Mouse (Mus musculus) hindbrain, embryonic 15.5 days (tissue): Measurements from ENCODE around the gene Nanp. TPM values are rescaled to one million over a fixed set of nuclear protein-coding genes. Genes with fewer than 3 reads are reported as not detected.

ENCODE experiments used
- ATAC-seq: fragments of 200-750 bp; cut with Nextera tagmentation; 2 replicates; pipeline ENCODE4 v1.8.0; 2017; ENCODE audit warnings: low read depth, moderate number of reproducible peaks, moderate TSS enrichment; ENCODE audit not compliant: low FRiP score
- H3K27ac ChIP-seq: fragments of 300-500 bp; sonication (generic); replicated peaks from 2 replicates; pipeline ENCODE4 v1.5.1; 2015; ENCODE audit warnings: mild to moderate bottlenecking, inconsistent platforms
- H3K27me3 ChIP-seq: fragments of 300-500 bp; sonication (generic); 2 replicates; pipeline ENCODE4 v1.6.1; 2015; ENCODE audit warnings: control low read depth, inconsistent platforms
- H3K36me3 ChIP-seq: fragments of 300-500 bp; sonication (generic); 2 replicates; pipeline ENCODE4 v1.6.1; 2015; ENCODE audit warnings: control low read depth, inconsistent platforms
- H3K4me1 ChIP-seq: fragments of 300-500 bp; sonication (generic); replicated peaks from 2 replicates; pipeline ENCODE4 v1.6.1; 2015; ENCODE audit warnings: control low read depth, inconsistent platforms
- H3K4me2 ChIP-seq: fragments of 300-500 bp; sonication (generic); 2 replicates; pipeline ENCODE4 v1.6.1; 2015; ENCODE audit warnings: moderate library complexity, mild to moderate bottlenecking, inconsistent platforms
- H3K4me3 ChIP-seq: fragments of 300-500 bp; sonication (generic); 2 replicates; pipeline ENCODE4 v1.5.1; 2015; ENCODE audit warnings: mild to moderate bottlenecking, inconsistent platforms
- H3K9ac ChIP-seq: fragments of 300-500 bp; sonication (generic); 2 replicates; pipeline ENCODE4 v1.6.1; 2015; ENCODE audit warnings: inconsistent platforms
- H3K9me3 ChIP-seq: fragments of 300-500 bp; sonication (generic); 2 replicates; pipeline ENCODE4 v1.6.1; 2016; ENCODE audit warnings: control low read depth, inconsistent platforms
- WGBS: fragments of 180-500 bp; shearing (Covaris S2); methylation state at CpG from one replicate; pipeline ENCODE4 v1.1.7; 2015; 5-methylcytosine and 5-hydroxymethylcytosine counted together
- polyA plus RNA-seq: library from polyadenylated mRNA; unstranded; fragments of >200 nt; fragmentation: Nextera tagmentation; extraction: Ambion mirVana; gene quantifications from 2 replicates; pipeline ENCODE4 v1.2.1, GENCODE M21; 2015

Gene Nanp
- polyA plus RNA-seq, 1 experiment from 2014 or later = 35.8 TPM

DNA sequence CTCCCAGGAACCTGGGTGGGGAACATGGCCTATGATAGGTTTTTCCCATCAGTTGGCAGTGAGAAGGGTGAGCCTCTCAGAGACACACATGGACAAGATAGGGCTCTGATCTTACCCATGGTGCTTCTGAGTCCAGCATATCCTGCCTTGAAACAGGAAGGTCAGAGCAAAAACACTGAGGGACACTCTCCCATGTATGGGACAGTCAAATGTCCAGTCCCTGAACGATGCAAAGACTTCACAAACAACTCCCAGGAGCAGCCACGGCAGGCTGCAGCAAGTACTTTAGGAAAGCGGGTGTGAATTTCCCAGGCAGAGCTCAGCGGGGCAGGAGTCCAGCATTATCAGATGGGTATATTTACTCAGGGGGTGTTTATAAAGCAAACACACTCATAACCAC lies 43.9 kb downstream of the Nanp start:
- no peaks in the 10 kb centered on the region for H3K9me3 ChIP-seq
- no peak for ATAC-seq
- no peak overlapping the region for H3K4me3 ChIP-seq
- WGBS = 80% methylated on average over 4 of the region's 4 CpGs
- H3K9ac ChIP-seq = no peak overlapping the region
- H3K36me3 ChIP-seq = no peaks in the 10 kb centered on the region
- no peak overlapping the region for H3K27ac ChIP-seq
- H3K4me1 ChIP-seq = 0 out of 2 replicates have a peak, but pooled peaks cover 6% of the 10 kb centered on the region
- no peak overlapping the region for H3K4me2 ChIP-seq
- H3K27me3 ChIP-seq = no peaks in the 10 kb centered on the region

DNA sequence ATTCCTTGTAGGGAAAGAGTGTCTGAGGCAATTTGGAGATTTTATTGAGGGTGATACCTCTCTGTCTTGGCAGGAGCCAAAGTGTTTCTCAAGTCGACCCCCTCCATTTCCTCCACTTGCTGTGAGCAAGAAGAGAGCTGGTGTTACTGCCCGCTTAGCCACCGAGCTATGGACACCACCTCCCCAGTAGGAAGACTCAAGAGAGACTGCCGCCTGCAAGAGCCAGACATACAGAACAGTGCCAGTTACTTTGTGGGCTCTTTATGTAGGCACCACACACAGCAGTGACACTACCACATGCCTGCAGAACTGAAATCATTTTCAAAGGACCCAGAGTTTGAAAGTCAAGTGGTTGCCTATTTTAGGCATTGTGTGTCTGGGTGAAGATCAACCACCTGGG lies 48.1 kb downstream of the Nanp start:
- Histone ChIP-seq H3K4me2 (no peak overlapping the region), H3K27ac (no peak overlapping the region), H3K9me3 (no peaks in the 10 kb centered on the region), H3K4me1 (no peaks in the 10 kb centered on the region), H3K36me3 (no peaks in the 10 kb centered on the region), H3K9ac (no peak overlapping the region), H3K4me3 (no peak overlapping the region), H3K27me3 (no peaks in the 10 kb centered on the region)
- 86% methylated on average over 4 of the region's 4 CpGs for WGBS
- ATAC-seq = no peak

DNA sequence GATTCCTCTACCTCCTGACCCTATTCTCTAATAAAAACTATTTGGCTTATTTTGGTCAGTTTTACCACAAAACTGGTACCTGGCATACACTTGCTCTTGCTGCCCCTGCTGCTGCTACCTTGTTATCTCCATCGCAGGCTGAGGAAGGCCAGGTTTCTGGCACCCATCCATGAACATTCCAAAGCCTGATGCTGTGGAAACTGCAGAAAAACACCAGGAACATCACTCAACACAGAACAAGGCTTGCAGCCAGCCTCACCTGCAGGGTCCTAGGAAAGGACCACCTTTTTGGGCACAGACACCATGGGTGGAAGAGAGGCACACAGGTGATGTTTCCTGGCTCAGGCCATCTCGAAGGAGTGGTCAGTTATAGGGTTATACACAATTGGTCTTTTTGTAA lies 48.7 kb downstream of the Nanp start:
- no peak for ATAC-seq
- Histone ChIP-seq H3K36me3 (no peaks in the 10 kb centered on the region), H3K4me2 (no peak overlapping the region), H3K4me1 (no peaks in the 10 kb centered on the region), H3K4me3 (no peak overlapping the region), H3K9ac (no peak overlapping the region), H3K9me3 (no peaks in the 10 kb centered on the region), H3K27ac (no peak overlapping the region), H3K27me3 (no peaks in the 10 kb centered on the region)
- 90% methylated on average over 2 of the region's 2 CpGs for WGBS

DNA sequence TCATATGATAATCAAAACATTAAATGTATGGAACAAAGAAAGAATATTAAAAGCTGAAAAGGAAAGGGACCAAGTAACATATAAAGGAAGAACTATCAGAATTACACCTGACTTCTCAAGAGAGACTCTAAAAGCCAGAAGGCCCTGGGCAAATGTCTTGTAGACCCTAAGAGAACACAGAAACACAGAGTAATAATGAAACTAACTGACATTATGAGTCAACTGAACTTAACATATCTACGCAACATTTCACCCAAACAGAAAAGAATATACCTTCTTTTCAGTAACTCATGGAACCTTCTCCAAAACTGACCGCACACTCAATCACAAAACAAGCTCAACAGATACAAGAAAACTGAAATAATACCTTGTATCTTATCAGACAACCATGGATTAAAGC lies 53.8 kb downstream of the Nanp start:
- Histone ChIP-seq H3K9me3 (no peaks in the 10 kb centered on the region), H3K4me2 (no peak overlapping the region), H3K36me3 (no peaks in the 10 kb centered on the region), H3K9ac (no peak overlapping the region), H3K27me3 (no peaks in the 10 kb centered on the region), H3K4me1 (no peaks in the 10 kb centered on the region), H3K27ac (no peak overlapping the region), H3K4me3 (no peak overlapping the region)
- WGBS = 99% methylated on average over 2 of the region's 2 CpGs
- ATAC-seq = no peak

DNA sequence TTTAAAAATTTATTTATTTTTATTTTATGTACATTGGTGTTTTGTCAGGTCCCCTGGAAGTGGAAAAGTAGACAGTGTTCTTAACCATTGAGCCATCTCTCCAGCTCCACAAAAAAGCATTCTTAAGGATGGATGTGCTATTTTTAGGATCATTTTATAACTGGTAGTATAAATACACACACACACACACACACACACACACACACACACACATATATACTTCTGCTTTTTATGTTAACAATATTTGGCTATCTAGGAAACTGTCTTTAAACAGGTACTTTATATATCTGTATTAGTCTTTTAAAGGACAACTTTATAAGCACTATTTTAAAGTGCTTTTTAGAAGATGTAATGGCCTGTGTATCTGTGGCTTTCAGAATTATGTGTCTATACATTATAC lies 57.1 kb downstream of the Nanp start:
- ATAC-seq = no peak
- Histone ChIP-seq H3K9me3 (no peaks in the 10 kb centered on the region), H3K4me3 (no peak overlapping the region), H3K36me3 (no peaks in the 10 kb centered on the region), H3K4me1 (no peaks in the 10 kb centered on the region), H3K27me3 (no peaks in the 10 kb centered on the region), H3K9ac (no peak overlapping the region), H3K27ac (no peak overlapping the region), H3K4me2 (no peak overlapping the region)

DNA sequence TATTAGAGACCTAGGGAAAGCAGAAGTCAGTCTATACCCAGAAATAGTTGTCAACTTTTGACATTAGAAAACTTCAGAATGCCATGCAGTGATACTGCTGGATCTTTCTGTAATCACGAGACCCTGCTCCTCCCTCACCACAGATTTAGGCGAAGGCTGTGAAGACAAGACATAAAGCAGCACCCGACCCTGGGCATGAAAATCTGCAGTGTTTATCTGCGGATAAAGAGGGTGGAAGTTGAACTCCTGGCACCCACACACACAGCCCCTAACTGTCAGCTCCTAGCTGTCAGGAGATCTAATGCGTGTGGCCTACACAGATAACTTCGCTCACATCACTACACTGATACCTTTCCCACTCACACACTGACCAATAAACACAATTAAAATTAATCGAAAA lies 57.7 kb downstream of the Nanp start:
- no peak overlapping the region for H3K4me2 ChIP-seq
- no peak overlapping the region for H3K9ac ChIP-seq
- H3K9me3 ChIP-seq = no peaks in the 10 kb centered on the region
- 96% methylated on average over 7 of the region's 7 CpGs for WGBS
- H3K4me1 ChIP-seq = no peaks in the 10 kb centered on the region
- no peaks in the 10 kb centered on the region for H3K27me3 ChIP-seq
- H3K36me3 ChIP-seq = no peaks in the 10 kb centered on the region
- H3K4me3 ChIP-seq = no peak overlapping the region
- no peak for ATAC-seq
- H3K27ac ChIP-seq = no peak overlapping the region

DNA sequence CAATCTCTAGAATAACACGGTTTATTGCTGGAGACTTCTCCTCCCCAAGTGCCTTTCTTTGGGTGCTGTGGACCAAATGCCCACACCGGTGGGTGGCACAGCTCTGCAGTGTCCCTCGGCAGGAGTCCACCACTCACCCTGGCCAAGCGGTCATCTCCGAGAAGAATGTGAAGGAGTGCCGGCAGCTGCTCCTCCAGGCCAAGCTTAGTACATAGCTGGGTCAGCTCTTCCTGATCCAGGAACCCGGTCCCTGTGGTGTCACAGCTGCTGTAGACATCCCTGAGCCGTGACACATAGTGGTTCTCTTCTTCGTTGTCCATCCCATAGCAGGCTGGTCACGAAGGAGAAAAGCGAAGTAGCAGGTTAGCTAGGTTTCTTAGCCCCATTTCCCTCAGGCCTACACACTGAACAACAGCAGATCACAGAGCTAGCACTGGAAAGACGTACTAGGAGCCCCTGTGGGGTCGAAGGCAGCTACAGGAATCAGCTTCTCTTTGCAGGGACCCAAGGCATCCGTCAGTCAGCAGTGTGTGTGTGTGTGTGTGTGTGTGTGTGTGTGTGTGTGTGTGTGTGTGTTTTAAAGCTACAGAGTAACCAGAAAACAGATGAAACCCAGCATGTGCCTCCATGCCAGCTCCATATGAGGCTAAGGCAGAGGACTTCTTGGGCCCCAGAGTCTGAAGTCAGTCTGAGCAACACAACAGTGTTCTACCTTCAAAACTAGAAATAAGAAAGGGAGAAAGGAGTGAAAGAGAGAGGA lies 59.2 kb downstream of the Nanp start:
- Histone ChIP-seq H3K27me3 (no peaks in the 10 kb centered on the region), H3K9me3 (no peaks in the 10 kb centered on the region), H3K9ac (no peak overlapping the region), H3K4me1 (no peaks in the 10 kb centered on the region), H3K36me3 (no peaks in the 10 kb centered on the region), H3K4me3 (no peak overlapping the region), H3K27ac (no peak overlapping the region), H3K4me2 (no peak overlapping the region)
- ATAC-seq = no peak
- WGBS = 86% methylated on average over 14 of the region's 14 CpGs

Other genes with a start within 250 kb of the Nanp start
- 136 and 137 TPM in 2 replicates for gene Abhd12, start 134.7 kb downstream of the Nanp start, polyA plus RNA-seq
- gene Gins1, start 134.0 kb downstream of the Nanp start, polyA plus RNA-seq = 14.8 and 16.1 TPM in 2 replicates
- gene Ninl, start within 50 bp of the Nanp start, polyA plus RNA-seq = 4.1 and 5.0 TPM in 2 replicates
- gene Gm14151, start 53.0 kb upstream of the Nanp start, polyA plus RNA-seq = not detected in 2 replicates
- gene Gm14147, start 58.8 kb upstream of the Nanp start, polyA plus RNA-seq = not detected in 2 replicates